Mouse (Mus musculus) mesoderm, embryonic 11.5 days (tissue): ENCODE measurements around the gene Atp5d.

Experiments
- DNase-seq: peaks from one replicate; pipeline ENCODE4 v3.0.0-alpha.2; 2012; ENCODE audit warnings: low read depth, low spot score

Gene Atp5d

GRCm38 (mm10) chr10:80138553-80139438, at the start of gene Atp5d:
TSS of gene Atp5d (plus strand) at chr10:80138632.
- DNase-seq = no peak

GRCm38 (mm10) chr10:80089146-80089545, 49.3 kb upstream of the Atp5d start:
- no peak for DNase-seq

GRCm38 (mm10) chr10:80091527-80091926, 46.9 kb upstream of the Atp5d start:
- DNase-seq = no peak

GRCm38 (mm10) chr10:80092690-80093089, 45.7 kb upstream of the Atp5d start:
- no peak for DNase-seq

DNA sequence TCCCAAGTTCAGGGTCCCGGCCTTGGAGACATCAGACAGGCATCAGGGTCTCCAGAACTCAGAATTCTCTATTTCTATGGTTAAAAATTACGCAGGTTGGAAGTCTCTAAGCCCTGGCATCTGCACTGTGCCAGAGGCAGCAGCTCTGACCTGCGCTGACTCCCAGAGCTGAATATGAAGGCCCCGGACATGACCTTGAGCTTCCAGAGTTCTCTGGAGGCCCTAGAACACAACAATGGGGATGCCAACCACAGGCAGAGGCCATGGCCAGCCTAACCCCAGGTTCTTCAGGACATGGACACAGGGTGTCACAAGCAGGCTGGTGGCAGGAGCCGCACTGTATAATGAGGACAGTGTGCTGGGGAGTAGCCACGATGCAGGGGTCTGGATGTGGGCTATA, 44.3 kb upstream of the Atp5d start:
- DNase-seq = no peak

GRCm38 (mm10) chr10:80094684-80095083, 43.7 kb upstream of the Atp5d start:
- DNase-seq = no peak

DNA sequence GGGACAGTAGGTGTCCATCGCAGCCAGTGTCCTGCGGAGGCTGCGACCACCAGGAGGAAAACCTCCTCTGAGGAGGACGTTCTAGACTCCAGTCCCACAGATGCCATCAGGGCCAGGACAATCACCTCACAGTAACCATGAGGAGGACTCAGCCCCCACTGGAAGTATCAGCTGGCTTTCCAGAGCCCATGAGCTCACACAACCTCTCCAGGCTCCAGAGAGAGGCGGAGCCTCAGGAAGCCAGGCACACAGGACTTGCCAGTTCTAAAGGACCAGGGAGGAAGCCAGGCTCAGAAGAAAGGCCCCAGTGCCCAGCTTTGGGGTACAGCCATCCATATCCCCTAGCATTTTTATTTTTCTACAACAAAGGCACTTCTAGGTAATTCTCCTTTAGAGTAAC, 42.9 kb upstream of the Atp5d start:
- DNase-seq = no peak

- no peak for DNase-seq
These were observed 41.2 kb upstream of the Atp5d start for GRCm38 (mm10) chr10:80097275-80097674.

- no peak for DNase-seq
These were observed 39.8 kb upstream of the Atp5d start for GRCm38 (mm10) chr10:80098630-80099029.

DNA sequence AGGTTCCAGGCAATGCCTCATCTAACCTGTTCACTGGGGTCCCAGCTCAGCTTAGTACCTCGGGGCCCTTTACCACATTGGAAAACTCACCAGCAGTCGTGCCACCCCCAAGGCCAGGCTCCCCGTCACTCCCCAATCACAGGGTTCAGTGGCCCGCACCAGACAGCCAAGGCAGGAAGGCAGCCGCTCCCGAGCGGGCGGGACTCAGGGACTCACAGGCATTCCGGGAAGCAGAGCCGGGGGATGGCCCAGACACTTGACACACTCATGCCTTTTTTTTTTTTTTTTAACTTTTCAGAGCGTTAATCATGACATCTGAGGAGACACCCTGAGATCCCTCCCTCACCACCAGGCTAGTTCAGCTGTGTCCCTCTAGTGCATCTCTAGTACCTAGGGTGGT, 37.5 kb upstream of the Atp5d start:
- no peak for DNase-seq

DNA sequence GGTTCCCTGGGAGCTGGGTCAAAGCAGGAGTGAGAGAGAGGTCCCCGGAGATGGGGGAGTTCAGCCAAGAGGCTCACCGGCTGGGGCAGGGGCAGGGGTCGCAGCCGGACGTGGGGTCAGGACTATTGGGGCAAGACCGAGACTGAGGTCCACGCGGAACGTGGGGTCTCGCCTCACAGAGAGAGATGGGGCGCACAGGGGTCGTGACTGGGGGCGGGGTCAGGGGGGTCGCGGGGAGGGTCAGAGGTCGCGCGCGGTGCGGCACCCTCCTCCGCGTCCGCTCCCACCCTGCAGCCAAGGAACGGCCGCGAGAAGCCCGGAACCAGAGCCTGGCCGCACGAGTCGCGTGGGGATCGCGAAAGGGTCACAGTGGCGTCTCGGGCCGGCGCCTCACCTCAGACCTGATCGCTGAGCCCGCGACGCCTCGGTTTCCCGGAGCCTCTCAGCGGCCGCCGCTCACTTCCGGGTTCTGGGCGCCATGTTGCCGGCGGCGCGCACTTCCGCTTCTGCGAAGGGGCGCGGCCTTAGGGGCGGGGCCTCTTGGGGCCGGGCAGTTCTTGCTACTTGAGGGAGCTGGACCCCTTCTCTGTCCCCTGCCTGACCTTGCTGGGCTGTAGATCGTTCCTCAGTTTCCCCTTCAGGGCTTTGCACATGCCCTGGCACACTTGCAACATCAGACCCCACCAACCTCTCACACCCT, 36.1 kb upstream of the Atp5d start:
- peak; percentile 87 for DNase-seq

DNA sequence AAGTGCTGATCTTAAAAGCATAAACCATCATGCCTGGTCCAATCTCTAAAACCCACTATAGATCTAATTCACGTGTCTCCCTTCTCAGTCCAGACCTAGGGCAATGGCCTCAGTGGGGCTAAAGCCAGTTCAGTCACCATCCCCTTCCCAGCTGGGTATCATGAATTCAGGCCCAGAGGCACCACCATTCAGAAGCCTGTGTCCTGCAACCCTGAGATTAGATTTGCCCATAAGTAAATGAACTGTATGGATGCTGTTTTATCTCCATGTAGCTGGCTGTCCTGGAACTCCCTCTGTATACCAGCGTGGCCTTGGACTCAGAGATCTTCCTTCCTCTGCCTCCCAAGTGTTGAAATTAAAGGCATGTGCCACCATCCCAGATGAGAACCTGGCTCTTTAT, 35.4 kb upstream of the Atp5d start:
- DNase-seq = no peak

- no peak for DNase-seq
These were observed 34.3 kb upstream of the Atp5d start for GRCm38 (mm10) chr10:80104181-80104580.

GRCm38 (mm10) chr10:80105460-80105859, 33.0 kb upstream of the Atp5d start, which contains the start of gene Sbno2:
TSS of gene Sbno2 (minus strand) at chr10:80105571.
- no peak for DNase-seq

- DNase-seq = no peak
These were observed 32.5 kb upstream of the Atp5d start for GRCm38 (mm10) chr10:80105926-80106325.

DNA sequence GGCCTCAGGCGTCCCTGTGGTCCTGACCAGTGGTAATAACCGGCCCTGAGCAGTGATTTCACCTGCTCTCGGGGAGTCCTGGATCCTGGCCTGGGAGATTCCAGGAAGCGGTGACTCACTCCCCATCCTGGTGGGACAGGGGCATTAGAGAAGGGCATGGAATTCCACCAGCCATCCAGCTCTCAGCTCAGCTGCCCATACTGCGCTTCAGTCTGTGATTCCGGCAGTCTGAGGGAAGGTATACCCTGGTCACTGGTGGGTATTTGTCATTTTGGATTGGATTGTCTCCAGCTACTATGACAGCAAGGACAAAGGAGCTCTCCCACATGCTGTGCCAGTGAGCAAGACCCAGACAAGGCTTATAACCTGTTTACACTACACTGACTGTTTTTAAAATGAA, 30.8 kb upstream of the Atp5d start:
- DNase-seq = no peak

GRCm38 (mm10) chr10:80114341-80115284, 23.8 kb upstream of the Atp5d start:
- peak; percentile 93 for DNase-seq

DNA sequence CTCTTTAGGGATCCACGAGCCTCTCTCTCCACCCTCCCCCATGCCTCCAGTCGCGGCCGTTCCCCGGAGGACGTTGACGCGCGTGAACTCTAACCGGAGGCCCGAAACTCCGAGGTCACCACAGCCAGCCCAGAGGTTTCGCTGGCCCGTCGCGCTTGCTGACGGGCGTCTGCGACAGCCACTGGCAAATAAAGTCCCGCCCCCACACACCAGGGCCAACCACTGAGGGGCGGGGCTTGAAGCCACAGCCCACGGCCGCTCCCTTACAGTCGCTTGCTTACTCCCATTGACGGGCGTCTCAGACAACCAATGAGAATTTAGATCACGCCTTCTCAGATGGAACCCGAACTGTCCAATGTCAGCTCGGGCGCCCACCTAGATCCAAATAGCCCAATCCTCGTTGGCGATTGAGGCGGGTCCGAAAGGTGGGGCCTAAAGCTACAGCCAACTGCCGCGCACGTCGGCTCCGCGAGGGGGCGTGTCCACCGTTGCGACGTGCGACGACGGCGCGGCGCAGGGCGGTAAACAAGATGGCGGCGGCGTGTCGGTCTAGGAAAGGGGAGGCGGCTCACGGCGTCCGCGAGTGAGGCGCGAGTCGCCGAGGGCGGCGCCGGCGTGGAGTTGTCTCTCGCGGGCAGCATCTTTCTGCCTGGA, 23.0 kb upstream of the Atp5d start, which contains the start of gene Stk11:
TSS of gene Stk11 (plus strand) at position 514 of the 654 bp plus-strand sequence.
- DNase-seq = peak; percentile 100

DNA sequence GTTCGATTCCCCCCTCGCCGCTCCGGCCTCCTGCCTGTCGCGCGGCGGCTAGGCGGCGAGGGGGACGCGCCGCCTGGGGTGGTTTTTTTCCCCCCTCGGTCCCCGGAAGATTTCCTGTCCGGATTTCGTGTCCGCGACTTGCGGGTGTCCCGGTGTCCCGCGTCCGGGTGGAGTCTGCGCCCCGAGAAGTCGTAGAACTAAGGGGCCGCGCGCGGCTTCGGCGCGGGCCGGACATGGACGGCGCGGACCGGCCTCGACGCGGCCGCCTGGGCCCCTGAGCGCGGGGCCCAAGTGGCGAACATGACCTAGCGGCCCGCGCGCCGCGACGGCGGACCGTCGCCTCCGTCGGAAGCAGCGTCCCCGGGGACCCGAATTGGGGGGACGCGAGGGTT, 22.5 kb upstream of the Atp5d start:
- DNase-seq = no peak

DNA sequence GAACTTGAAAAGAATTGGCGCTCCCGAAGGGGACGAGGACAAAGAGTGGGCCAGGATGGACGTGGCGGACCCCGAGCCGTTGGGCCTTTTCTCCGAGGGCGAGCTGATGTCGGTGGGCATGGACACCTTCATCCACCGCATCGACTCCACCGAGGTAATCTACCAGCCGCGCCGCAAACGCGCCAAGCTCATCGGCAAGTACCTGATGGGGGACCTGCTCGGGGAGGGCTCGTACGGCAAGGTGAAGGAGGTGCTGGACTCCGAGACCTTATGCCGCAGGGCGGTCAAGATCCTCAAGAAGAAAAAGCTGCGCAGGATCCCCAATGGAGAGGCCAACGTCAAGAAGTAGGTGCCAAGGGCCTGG, 21.9 kb upstream of the Atp5d start:
- DNase-seq = no peak
